15 mouse cellular contexts compared by ENCODE assay signal in the genomic region with DNA sequence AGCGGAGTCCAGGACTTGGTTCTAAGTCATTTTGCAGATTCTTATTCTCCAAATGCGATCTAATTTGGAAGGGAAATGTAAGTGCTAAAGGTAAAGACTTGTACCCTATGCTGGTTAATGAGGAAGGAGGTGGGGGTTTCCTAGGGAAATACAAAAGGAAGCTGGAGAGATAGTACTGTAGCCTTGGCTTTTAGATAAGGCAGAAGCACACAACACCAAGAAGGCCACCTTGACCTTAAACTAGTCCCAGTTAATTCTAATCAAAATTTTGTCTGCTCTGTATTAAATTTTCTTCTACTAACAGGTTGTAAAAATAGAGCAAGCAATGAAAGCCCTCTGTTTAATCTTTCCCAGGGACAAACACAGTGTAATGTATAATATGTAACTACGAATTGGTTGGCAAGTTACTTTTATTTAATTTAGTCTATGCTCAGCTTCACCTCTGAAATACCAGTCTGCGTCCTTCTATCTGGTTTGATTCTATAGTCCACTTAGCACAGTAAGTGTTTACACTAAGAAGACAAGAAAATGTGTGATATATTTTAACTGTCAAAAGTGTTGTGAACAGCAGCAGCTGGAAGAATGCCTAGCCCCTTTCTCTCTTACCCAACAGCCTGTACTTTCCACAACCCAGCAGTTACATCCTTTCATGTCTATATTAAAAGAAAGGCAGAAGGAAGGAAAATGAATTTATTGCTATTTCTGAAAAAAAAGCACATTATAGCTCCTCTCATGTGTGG.
DNase-seq lines count a peak whose midpoint lies in the region; ATAC-seq and TF ChIP-seq lines count a peak whose summit lies in the region.
"Had no signal": no experiment of that assay in that cellular context is flagged by ENCODE, and none has a peak within 500 bp of the region (broad histone marks: within the 10 kb centered on the region; RNA-seq: fewer than 3 reads in every experiment).

No protein-coding gene starts in this region.

- no peaks in the 10 kb centered on the region for H3K27me3 ChIP-seq in heart, embryonic 11.5 days (ENCODE audit: control insufficient read depth, insufficient read depth, low read length)
- no peaks in the 10 kb centered on the region for H3K27me3 ChIP-seq in lung, embryonic 14.5 days (ENCODE audit: insufficient read depth, low read length)
- no peaks in the 10 kb centered on the region for H3K27me3 ChIP-seq in forebrain, embryonic 14.5 days (replicated peaks; ENCODE audit: control insufficient read depth, insufficient read depth, low read length)
- no peaks in the 10 kb centered on the region for H3K27me3 ChIP-seq in stomach, embryonic 14.5 days (ENCODE audit: control insufficient read depth, insufficient read depth, low read length)
- H3K27me3 ChIP-seq: hindbrain, embryonic 13.5 days had no signal

- no peak for TF ChIP-seq CTCF in lung, embryonic 14.5 days (IDR thresholded peaks at IDR 0.05; ENCODE audit: low read depth)

- H3K9ac ChIP-seq in heart, embryonic 11.5 days (ENCODE audit: low read depth, low read length) = no peak overlapping the region
- H3K9ac ChIP-seq in lung, embryonic 14.5 days = no peak overlapping the region
- no peak overlapping the region; the same call in 1 of the 2 replicates for H3K9ac ChIP-seq in forebrain, embryonic 14.5 days (ENCODE audit: low read length)
- no peak overlapping the region for H3K9ac ChIP-seq in stomach, embryonic 14.5 days (replicated peaks; ENCODE audit: low read depth, low read length)
- H3K9ac ChIP-seq: hindbrain, embryonic 13.5 days had no signal

- ATAC-seq in heart, embryonic 11.5 days (replicated peaks; ENCODE audit: insufficient number of reproducible peaks, low FRiP score, low TSS enrichment) = no peak
- ATAC-seq in lung, embryonic 14.5 days (ENCODE audit: insufficient read depth) = peak; percentile 80
- ATAC-seq in forebrain, embryonic 14.5 days = no peak
- ATAC-seq in stomach, embryonic 14.5 days (ENCODE audit: insufficient number of reproducible peaks, insufficient read depth, low FRiP score, low read depth) = peak; percentile 68; the same call in 1 of the 2 replicates

- H3K4me3 ChIP-seq in heart, embryonic 11.5 days (ENCODE audit: low read depth, low read length) = no peak overlapping the region
- H3K4me3 ChIP-seq in lung, embryonic 14.5 days (ENCODE audit: low read depth, low read length) = no peak overlapping the region
- H3K4me3 ChIP-seq in forebrain, embryonic 14.5 days (ENCODE audit: low read depth, low read length) = no peak overlapping the region
- no peak overlapping the region for H3K4me3 ChIP-seq in stomach, embryonic 14.5 days (ENCODE audit: low read depth, low read length)
- H3K4me3 ChIP-seq: hindbrain, embryonic 13.5 days; left cerebral cortex, adult 2 months; midbrain, embryonic 10.5 days had no signal

- DNase-seq in heart, postnatal 4 days = no peak
- DNase-seq in lung, embryonic 14.5 days = peak; percentile 86
- no peak for DNase-seq in lung, postnatal 4 days
- no peak for DNase-seq in forebrain, embryonic 14.5 days (ENCODE audit: low spot score)
- no peak for DNase-seq in spleen, postnatal 14 days (ENCODE audit: low spot score in 2 of 2)
- no peak for DNase-seq in left cerebral cortex, adult 9 months (ENCODE audit: low spot score in 2 of 2)
- DNase-seq: cerebellum, postnatal 25 days; gastrocnemius, postnatal 10 days; kidney, postnatal 36 days had no signal

- H3K27ac ChIP-seq in heart, embryonic 11.5 days (ENCODE audit: low read depth, low read length) = peak overlapping the region; percentile 78
- peak overlapping the region; percentile 78 for H3K27ac ChIP-seq in lung, embryonic 14.5 days (ENCODE audit: low read depth)
- H3K27ac ChIP-seq in forebrain, embryonic 14.5 days (ENCODE audit: low read depth, low read length) = no peak overlapping the region
- peak overlapping the region; percentile 92 for H3K27ac ChIP-seq in stomach, embryonic 14.5 days (ENCODE audit: low read length)
- H3K27ac ChIP-seq: left cerebral cortex, adult 2 months had no signal

- no peaks in the 10 kb centered on the region for H3K9me3 ChIP-seq in heart, embryonic 11.5 days (replicated peaks; ENCODE audit: control insufficient read depth, low read length)
- H3K9me3 ChIP-seq in lung, embryonic 14.5 days (ENCODE audit: low read depth, low read length) = no peaks in the 10 kb centered on the region
- no peaks in the 10 kb centered on the region for H3K9me3 ChIP-seq in forebrain, embryonic 14.5 days (replicated peaks; ENCODE audit: control insufficient read depth, low read length)
- H3K9me3 ChIP-seq in stomach, embryonic 14.5 days (ENCODE audit: control insufficient read depth, low read depth, low read length) = no peaks in the 10 kb centered on the region
- H3K9me3 ChIP-seq: hindbrain, embryonic 13.5 days; midbrain, embryonic 10.5 days had no signal

- no peak overlapping the region for H3K4me2 ChIP-seq in heart, embryonic 11.5 days
- peak overlapping the region; percentile 52; the same call in 1 of the 2 replicates for H3K4me2 ChIP-seq in lung, embryonic 14.5 days
- peak overlapping the region; percentile 48 for H3K4me2 ChIP-seq in forebrain, embryonic 14.5 days (ENCODE audit: low read length)
- H3K4me2 ChIP-seq in stomach, embryonic 14.5 days (replicated peaks; ENCODE audit: low read depth, low read length) = peak overlapping the region; percentile 42
- H3K4me2 ChIP-seq: hindbrain, embryonic 13.5 days had no signal

- peaks cover 25% of the 10 kb centered on the region for H3K4me1 ChIP-seq in heart, embryonic 11.5 days (ENCODE audit: control insufficient read depth, insufficient read depth, low read length)
- peaks cover 26% of the 10 kb centered on the region for H3K4me1 ChIP-seq in lung, embryonic 14.5 days (ENCODE audit: insufficient read depth)
- peaks cover 12% of the 10 kb centered on the region; the same call in 1 of the 2 replicates for H3K4me1 ChIP-seq in forebrain, embryonic 14.5 days (ENCODE audit: control insufficient read depth, insufficient read depth, low read length)
- H3K4me1 ChIP-seq in stomach, embryonic 14.5 days (ENCODE audit: control insufficient read depth, insufficient read depth, low read length) = peaks cover 41% of the 10 kb centered on the region

- H3K36me3 ChIP-seq in heart, embryonic 11.5 days (ENCODE audit: control insufficient read depth, insufficient read depth, low read length) = no peaks in the 10 kb centered on the region
- H3K36me3 ChIP-seq in lung, embryonic 14.5 days (ENCODE audit: insufficient read depth) = no peaks in the 10 kb centered on the region
- no peaks in the 10 kb centered on the region for H3K36me3 ChIP-seq in forebrain, embryonic 14.5 days (ENCODE audit: control insufficient read depth, insufficient read depth, low read length)
- H3K36me3 ChIP-seq in stomach, embryonic 14.5 days (ENCODE audit: control insufficient read depth, insufficient read depth, low read length) = no peaks in the 10 kb centered on the region
- H3K36me3 ChIP-seq: G1E; hindbrain, embryonic 13.5 days; midbrain, embryonic 10.5 days had no signal

- 62% methylated on average over 4 of the region's 4 CpGs for WGBS in heart, embryonic 11.5 days (ENCODE audit: insufficient replicate concordance)
- 32% methylated on average over 4 of the region's 4 CpGs for WGBS in lung, embryonic 14.5 days
- 58% methylated on average over 4 of the region's 4 CpGs for WGBS in forebrain, embryonic 14.5 days
- WGBS in stomach, embryonic 14.5 days = 30% methylated on average over 4 of the region's 4 CpGs

Comparison
In these comparisons a context has a peak if more than half of its experiments do, and no peak if none do; other contexts are left out.
1. ATAC-seq: peak in lung, embryonic 14.5 days (single experiment) and stomach, embryonic 14.5 days (single experiment); none in heart, embryonic 11.5 days (single experiment) and forebrain, embryonic 14.5 days (single experiment).